Mouse (Mus musculus) embryonic facial prominence, embryonic 12.5 days (tissue): Measurements from ENCODE around the gene Anks4b. TPM values are rescaled to one million over a fixed set of nuclear protein-coding genes. Genes with fewer than 3 reads are reported as not detected.

Experiments
- ATAC-seq: fragments of 200-750 bp; cut with Nextera tagmentation; 2 replicates; pipeline ENCODE4 v1.8.0; 2017; ENCODE audit not compliant: insufficient number of reproducible peaks, insufficient read depth, low FRiP score, low TSS enrichment
- H3K27ac ChIP-seq: fragments of 300-500 bp; sonication (generic); 2 replicates; pipeline ENCODE4 v1.5.1; 2016; ENCODE audit warnings: mild to moderate bottlenecking
- H3K27me3 ChIP-seq: fragments of 300-500 bp; sonication (generic); 2 replicates; pipeline ENCODE4 v1.6.1; 2016; ENCODE audit warnings: mild to moderate bottlenecking, moderate library complexity
- H3K36me3 ChIP-seq: fragments of 300-500 bp; sonication (generic); 2 replicates; pipeline ENCODE4 v1.6.1; 2016; ENCODE audit warnings: mild to moderate bottlenecking
- H3K4me1 ChIP-seq: fragments of 300-500 bp; sonication (generic); 2 replicates; pipeline ENCODE4 v1.6.1; 2016
- H3K4me2 ChIP-seq: fragments of 300-500 bp; sonication (generic); replicated peaks from 2 replicates; pipeline ENCODE4 v1.6.1; 2016; ENCODE audit warnings: mild to moderate bottlenecking, moderate library complexity
- H3K4me3 ChIP-seq: fragments of 300-500 bp; sonication (generic); 2 replicates; pipeline ENCODE4 v1.5.1; 2016; ENCODE audit warnings: mild to moderate bottlenecking
- H3K9ac ChIP-seq: fragments of 300-500 bp; sonication (generic); 2 replicates; pipeline ENCODE4 v1.6.1; 2016; ENCODE audit warnings: mild to moderate bottlenecking, moderate library complexity
- H3K9me3 ChIP-seq: fragments of 300-500 bp; sonication (generic); 2 replicates; pipeline ENCODE4 v1.6.1; 2016; ENCODE audit warnings: mild to moderate bottlenecking, moderate library complexity
- WGBS: fragments of 180-500 bp; shearing (Covaris S2); methylation state at CpG from one replicate; pipeline ENCODE4 v1.1.7; 2016; 5-methylcytosine and 5-hydroxymethylcytosine counted together
- polyA plus RNA-seq: library from polyadenylated mRNA; unstranded; fragments of >200 nt; fragmentation: Nextera tagmentation; extraction: Ambion mirVana; gene quantifications from 2 replicates; pipeline ENCODE4 v1.2.1, GENCODE M21; 2016

The Anks4b gene
- polyA plus RNA-seq, 1 experiment from 2014 or later: 0.10 TPM

GRCm38 (mm10) chr7:120158121-120158613, 15.5 kb upstream of the Anks4b start:
- Histone ChIP-seq H3K27me3 (no peaks in the 10 kb centered on the region), H3K4me3 (no peak overlapping the region), H3K9me3 (no peaks in the 10 kb centered on the region), H3K9ac (no peak overlapping the region), H3K4me1 (peaks cover 23% of the 10 kb centered on the region), H3K36me3 (no peaks in the 10 kb centered on the region), H3K4me2 (no peak overlapping the region), H3K27ac (0 out of 2 replicates have a peak overlapping the region, but pooled peaks have one; percentile 25)
- 15% methylated on average over 4 of the region's 4 CpGs for WGBS
- no peak for ATAC-seq

GRCm38 (mm10) chr7:120163581-120164251, 9.9 kb upstream of the Anks4b start:
- Histone ChIP-seq H3K4me1 (peaks cover 3% of the 10 kb centered on the region; the same call in 1 of the 2 replicates), H3K27me3 (no peaks in the 10 kb centered on the region), H3K4me3 (no peak overlapping the region), H3K36me3 (no peaks in the 10 kb centered on the region), H3K9me3 (no peaks in the 10 kb centered on the region), H3K9ac (no peak overlapping the region), H3K4me2 (no peak overlapping the region), H3K27ac (no peak overlapping the region)
- no peak for ATAC-seq
- 82% methylated on average over 11 of the region's 11 CpGs for WGBS

- Histone ChIP-seq H3K9me3 (no peaks in the 10 kb centered on the region), H3K9ac (no peak overlapping the region), H3K27me3 (no peaks in the 10 kb centered on the region), H3K36me3 (no peaks in the 10 kb centered on the region), H3K27ac (no peak overlapping the region), H3K4me1 (no peaks in the 10 kb centered on the region), H3K4me2 (no peak overlapping the region), H3K4me3 (no peak overlapping the region)
- 89% methylated on average over 1 of the region's 1 CpGs for WGBS
- no peak for ATAC-seq
Observed at GRCm38 (mm10) chr7:120172188-120172700, 1.4 kb upstream of the Anks4b start.

GRCm38 (mm10) chr7:120174723-120175504, 1.3 kb downstream of the Anks4b start:
- no peak overlapping the region for H3K27ac ChIP-seq
- H3K36me3 ChIP-seq: no peaks in the 10 kb centered on the region
- WGBS: 73% methylated on average over 11 of the region's 11 CpGs
- no peaks in the 10 kb centered on the region for H3K4me1 ChIP-seq
- H3K4me2 ChIP-seq: no peak overlapping the region
- no peak for ATAC-seq
- no peak overlapping the region for H3K9ac ChIP-seq
- no peaks in the 10 kb centered on the region for H3K27me3 ChIP-seq
- H3K4me3 ChIP-seq: no peak overlapping the region
- no peaks in the 10 kb centered on the region for H3K9me3 ChIP-seq

- no peak overlapping the region for H3K4me3 ChIP-seq
- WGBS: 77% methylated on average over 3 of the region's 3 CpGs
- no peak overlapping the region for H3K27ac ChIP-seq
- ATAC-seq: no peak
- no peaks in the 10 kb centered on the region for H3K9me3 ChIP-seq
- no peaks in the 10 kb centered on the region for H3K4me1 ChIP-seq
- no peaks in the 10 kb centered on the region for H3K36me3 ChIP-seq
- H3K27me3 ChIP-seq: no peaks in the 10 kb centered on the region
- H3K9ac ChIP-seq: no peak overlapping the region
- H3K4me2 ChIP-seq: no peak overlapping the region
Observed at GRCm38 (mm10) chr7:120177611-120178010, 4.0 kb downstream of the Anks4b start.

GRCm38 (mm10) chr7:120178935-120179334, 5.3 kb downstream of the Anks4b start:
- ATAC-seq: no peak
- no peaks in the 10 kb centered on the region for H3K36me3 ChIP-seq
- WGBS: 22% methylated on average over 2 of the region's 2 CpGs
- no peak overlapping the region for H3K9ac ChIP-seq
- H3K27ac ChIP-seq: no peak overlapping the region
- H3K4me1 ChIP-seq: no peaks in the 10 kb centered on the region
- no peaks in the 10 kb centered on the region for H3K9me3 ChIP-seq
- H3K4me2 ChIP-seq: no peak overlapping the region
- no peak overlapping the region for H3K4me3 ChIP-seq
- H3K27me3 ChIP-seq: no peaks in the 10 kb centered on the region

- Histone ChIP-seq H3K9me3 (no peaks in the 10 kb centered on the region), H3K9ac (no peak overlapping the region), H3K36me3 (no peaks in the 10 kb centered on the region), H3K27ac (no peak overlapping the region), H3K27me3 (no peaks in the 10 kb centered on the region), H3K4me3 (no peak overlapping the region), H3K4me2 (no peak overlapping the region), H3K4me1 (no peaks in the 10 kb centered on the region)
- WGBS: 88% methylated on average over 5 of the region's 5 CpGs
- ATAC-seq: no peak
Observed at GRCm38 (mm10) chr7:120180547-120180946, 6.9 kb downstream of the Anks4b start.

- Histone ChIP-seq H3K9ac (no peak overlapping the region), H3K4me3 (no peak overlapping the region), H3K9me3 (no peaks in the 10 kb centered on the region), H3K27me3 (no peaks in the 10 kb centered on the region), H3K4me1 (no peaks in the 10 kb centered on the region), H3K27ac (no peak overlapping the region), H3K4me2 (no peak overlapping the region), H3K36me3 (no peaks in the 10 kb centered on the region)
- no peak for ATAC-seq
- 91% methylated on average over 4 of the region's 4 CpGs for WGBS
Observed at GRCm38 (mm10) chr7:120181401-120182230, 8.0 kb downstream of the Anks4b start.

- Histone ChIP-seq H3K4me2 (no peak overlapping the region), H3K9me3 (no peaks in the 10 kb centered on the region), H3K27ac (no peak overlapping the region), H3K4me3 (no peak overlapping the region), H3K9ac (no peak overlapping the region), H3K36me3 (no peaks in the 10 kb centered on the region), H3K4me1 (no peaks in the 10 kb centered on the region), H3K27me3 (no peaks in the 10 kb centered on the region)
- ATAC-seq: no peak
Observed at GRCm38 (mm10) chr7:120182891-120183290, 9.2 kb downstream of the Anks4b start.

- Histone ChIP-seq H3K27me3 (no peaks in the 10 kb centered on the region), H3K36me3 (no peaks in the 10 kb centered on the region), H3K27ac (no peak overlapping the region), H3K9ac (no peak overlapping the region), H3K4me2 (no peak overlapping the region), H3K4me1 (peaks cover 9% of the 10 kb centered on the region), H3K4me3 (no peak overlapping the region), H3K9me3 (no peaks in the 10 kb centered on the region)
- WGBS: 94% methylated on average over 5 of the region's 5 CpGs
- ATAC-seq: no peak
Observed at GRCm38 (mm10) chr7:120188946-120189345, 15.3 kb downstream of the Anks4b start.

- H3K4me1 ChIP-seq: peaks cover 9% of the 10 kb centered on the region
- no peak for ATAC-seq
- WGBS: 62% methylated on average over 8 of the region's 8 CpGs
Observed at GRCm38 (mm10) chr7:120189369-120190149, 15.9 kb downstream of the Anks4b start.

More at GRCm38 (mm10) chr7:120189369-120190149, 15.9 kb downstream of the Anks4b start:
- Histone ChIP-seq H3K9me3 (no peaks in the 10 kb centered on the region), H3K27me3 (no peaks in the 10 kb centered on the region), H3K9ac (no peak overlapping the region), H3K27ac (no peak overlapping the region), H3K36me3 (no peaks in the 10 kb centered on the region), H3K4me2 (no peak overlapping the region), H3K4me3 (no peak overlapping the region)
